Mouse (Mus musculus) neural tube, embryonic 12.5 days (tissue): ENCODE data around the gene Ryr1. TPM values are rescaled to one million over a fixed set of nuclear protein-coding genes. Genes with fewer than 3 reads are reported as not detected.
"Not testable (repeated sequence)": the region's sequence is repeated elsewhere in the genome, so short reads cannot be mapped to it uniquely, and the experiment has no call there.

Source experiments
- ATAC-seq: fragments of 200-750 bp; cut with Nextera tagmentation; 2 replicates; pipeline ENCODE4 v1.8.0; 2017; ENCODE audit warnings: low read depth, mild to moderate bottlenecking, moderate TSS enrichment, moderate library complexity; ENCODE audit not compliant: low FRiP score
- H3K27ac ChIP-seq: fragments of 300-500 bp; sonication (generic); 2 replicates; pipeline ENCODE4 v1.5.1; 2016
- H3K27me3 ChIP-seq: fragments of 300-500 bp; sonication (generic); replicated peaks from 2 replicates; pipeline ENCODE4 v1.6.1; 2016; ENCODE audit warnings: mild to moderate bottlenecking
- H3K36me3 ChIP-seq: fragments of 300-500 bp; sonication (generic); 2 replicates; pipeline ENCODE4 v1.6.1; 2016; ENCODE audit warnings: mild to moderate bottlenecking
- H3K4me1 ChIP-seq: fragments of 300-500 bp; sonication (generic); 2 replicates; pipeline ENCODE4 v1.6.1; 2016
- H3K4me2 ChIP-seq: fragments of 300-500 bp; sonication (generic); replicated peaks from 2 replicates; pipeline ENCODE4 v1.6.1; 2016; ENCODE audit warnings: mild to moderate bottlenecking
- H3K4me3 ChIP-seq: fragments of 300-500 bp; sonication (generic); 2 replicates; pipeline ENCODE4 v1.5.1; 2016
- H3K9ac ChIP-seq: fragments of 300-500 bp; sonication (generic); 2 replicates; pipeline ENCODE4 v1.6.1; 2016; ENCODE audit warnings: mild to moderate bottlenecking
- H3K9me3 ChIP-seq: fragments of 300-500 bp; sonication (generic); 2 replicates; pipeline ENCODE4 v1.6.1; 2016; ENCODE audit warnings: mild to moderate bottlenecking
- WGBS: fragments of 180-500 bp; shearing (Covaris S2); methylation state at CpG from one replicate; pipeline ENCODE4 v1.1.7; 2016; 5-methylcytosine and 5-hydroxymethylcytosine counted together
- polyA plus RNA-seq: library from polyadenylated mRNA; unstranded; fragments of >200 nt; fragmentation: Nextera tagmentation; extraction: Ambion mirVana; gene quantifications from 2 replicates; pipeline ENCODE4 v1.2.1, GENCODE M21; 2016

Gene Ryr1
- polyA plus RNA-seq, 1 experiment from 2014 or later: 5.0 TPM

DNA sequence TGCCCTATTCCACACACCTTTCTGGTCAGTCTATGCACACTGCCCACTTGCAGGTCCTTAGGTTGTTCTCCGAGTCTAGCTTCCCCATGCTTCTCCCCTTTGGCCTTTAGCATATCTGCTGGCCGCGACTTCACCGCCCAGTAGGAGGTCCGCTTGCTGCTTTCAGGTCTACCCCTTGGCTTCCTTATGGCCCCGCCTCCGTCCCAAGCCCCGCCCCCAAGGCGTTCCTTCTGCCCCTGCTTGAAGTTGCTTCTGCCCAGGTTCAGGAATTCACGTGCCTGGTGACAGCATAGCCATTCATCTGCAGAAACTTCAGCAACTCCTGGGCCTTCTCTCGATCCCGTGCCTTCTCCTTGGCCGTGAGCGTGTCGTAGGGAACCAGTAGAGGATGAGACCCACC, 57.2 kb downstream of the Ryr1 start:
- H3K27ac ChIP-seq: no peak overlapping the region
- H3K4me2 ChIP-seq: 0 out of 2 replicates have a peak overlapping the region, but pooled peaks have one; percentile 14
- ATAC-seq: no peak
- no peak overlapping the region for H3K4me3 ChIP-seq
- WGBS: 9% methylated on average over 15 of the region's 15 CpGs
- H3K9me3 ChIP-seq: no peaks in the 10 kb centered on the region
- H3K4me1 ChIP-seq: peaks cover 13% of the 10 kb centered on the region
- no peaks in the 10 kb centered on the region for H3K36me3 ChIP-seq
- H3K9ac ChIP-seq: no peak overlapping the region
- peaks cover 30% of the 10 kb centered on the region for H3K27me3 ChIP-seq

DNA sequence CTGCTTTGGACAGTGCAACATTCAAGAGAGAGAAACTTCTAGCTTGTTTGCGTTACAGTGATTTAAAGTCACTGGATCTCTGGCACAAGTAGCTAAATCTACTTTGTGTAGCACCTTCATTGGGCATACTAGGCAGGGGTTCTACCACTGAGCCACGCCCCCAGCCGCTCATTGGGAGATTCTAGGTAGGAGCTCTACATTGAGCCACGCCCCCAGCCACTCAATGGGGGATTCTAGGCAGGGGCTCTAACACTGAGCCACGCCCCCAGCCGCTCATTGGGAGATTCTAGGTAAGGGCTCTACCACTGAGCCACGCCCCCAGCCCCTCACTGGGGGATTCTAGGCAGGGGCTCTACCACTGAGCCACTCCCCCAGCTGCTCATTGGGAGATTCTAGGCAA, 61.5 kb downstream of the Ryr1 start:
- H3K27me3 ChIP-seq: peaks cover 29% of the 10 kb centered on the region
- not testable (repeated sequence) for H3K4me1 ChIP-seq
- 64% methylated on average over 7 of the region's 7 CpGs for WGBS

DNA sequence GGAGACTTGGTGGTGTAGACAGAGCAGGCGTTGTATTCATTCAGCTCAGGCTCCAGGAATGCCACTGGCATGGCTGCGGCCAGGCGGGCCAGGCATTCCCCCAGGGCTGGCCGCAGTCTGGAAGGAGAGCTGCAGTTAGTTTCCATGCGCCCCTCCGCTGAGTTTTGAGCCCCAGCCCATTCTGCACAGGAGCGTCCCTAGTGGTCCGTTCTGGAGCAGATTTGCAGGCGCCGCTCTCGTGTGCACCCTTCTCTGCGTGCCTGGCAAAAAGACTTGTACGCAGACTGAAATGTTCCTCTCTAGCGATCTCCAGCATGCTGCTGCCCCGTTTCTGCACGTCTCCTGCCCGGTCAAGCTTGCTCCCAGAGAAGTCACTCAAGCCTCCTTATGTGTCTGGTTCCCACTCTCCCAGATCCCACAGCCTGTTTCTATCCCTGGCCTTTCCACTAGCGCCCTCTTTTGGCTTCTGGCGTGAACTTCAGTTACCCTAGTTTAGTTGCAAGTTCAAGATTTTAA, 63.4 kb downstream of the Ryr1 start:
- Histone ChIP-seq H3K4me2 (peak overlapping the region; percentile 30), H3K27ac (no peak overlapping the region), H3K36me3 (no peaks in the 10 kb centered on the region), H3K9me3 (no peaks in the 10 kb centered on the region), H3K9ac (no peak overlapping the region), H3K27me3 (peaks cover 18% of the 10 kb centered on the region), H3K4me1 (no peaks in the 10 kb centered on the region), H3K4me3 (no peak overlapping the region)
- 9% methylated on average over 19 of the region's 19 CpGs for WGBS
- no peak for ATAC-seq

More for the DNA sequence above, 61.5 kb downstream of the Ryr1 start:
- not testable (repeated sequence) for H3K36me3 ChIP-seq, H3K27ac ChIP-seq, H3K4me2 ChIP-seq, H3K9me3 ChIP-seq, H3K9ac ChIP-seq, ATAC-seq, H3K4me3 ChIP-seq

DNA sequence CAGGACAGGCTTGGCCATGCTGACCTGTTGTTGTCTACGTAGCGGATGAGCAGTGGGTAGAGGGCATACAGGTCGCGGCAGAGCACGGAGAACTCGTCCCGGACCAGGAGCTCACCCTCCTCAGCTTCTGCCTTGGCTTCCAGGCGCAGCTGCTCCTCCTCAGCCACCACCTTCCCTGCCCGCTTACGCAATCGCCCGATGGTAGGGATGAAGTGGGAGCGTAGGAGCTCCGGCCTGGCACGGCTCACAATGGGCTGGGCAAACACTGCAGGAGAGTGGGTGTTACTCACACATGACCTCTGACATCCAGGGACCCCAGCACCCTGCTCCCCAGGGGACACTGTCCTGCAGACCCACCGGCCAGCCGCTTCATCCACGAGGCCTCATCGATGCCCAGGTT, 65.5 kb downstream of the Ryr1 start:
- no peak overlapping the region for H3K9ac ChIP-seq
- no peaks in the 10 kb centered on the region for H3K36me3 ChIP-seq
- H3K4me3 ChIP-seq: no peak overlapping the region
- ATAC-seq: no peak
- peaks cover 32% of the 10 kb centered on the region for H3K27me3 ChIP-seq
- WGBS: 84% methylated on average over 19 of the region's 19 CpGs
- H3K4me1 ChIP-seq: no peaks in the 10 kb centered on the region
- no peaks in the 10 kb centered on the region for H3K9me3 ChIP-seq
- H3K4me2 ChIP-seq: no peak overlapping the region
- H3K27ac ChIP-seq: no peak overlapping the region

DNA sequence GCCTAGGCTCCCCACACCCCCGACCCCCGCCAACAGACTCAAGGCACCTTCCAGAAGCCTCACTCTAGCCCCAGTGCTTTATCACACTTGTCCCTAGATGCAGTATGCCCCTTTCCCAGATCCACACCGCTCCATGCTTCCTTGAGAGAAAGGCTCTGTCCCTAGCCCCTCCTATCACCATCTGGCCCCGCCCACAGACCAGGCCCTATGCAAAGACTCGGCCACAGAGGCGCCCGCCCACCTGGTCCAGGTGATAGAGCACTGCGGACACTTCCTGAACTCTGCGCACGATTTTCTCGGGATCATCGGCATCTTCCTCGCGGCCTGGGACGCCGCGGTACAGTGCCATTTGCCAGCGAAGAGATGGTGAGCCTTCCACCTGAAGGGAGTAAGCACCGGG, 72.2 kb downstream of the Ryr1 start:
- peaks cover 51% of the 10 kb centered on the region for H3K27me3 ChIP-seq
- H3K9ac ChIP-seq: no peak overlapping the region
- H3K4me2 ChIP-seq: no peak overlapping the region
- no peak overlapping the region for H3K4me3 ChIP-seq
- WGBS: 8% methylated on average over 19 of the region's 19 CpGs
- no peak overlapping the region for H3K27ac ChIP-seq
- no peaks in the 10 kb centered on the region for H3K9me3 ChIP-seq
- H3K36me3 ChIP-seq: no peaks in the 10 kb centered on the region
- no peak for ATAC-seq
- H3K4me1 ChIP-seq: no peaks in the 10 kb centered on the region

DNA sequence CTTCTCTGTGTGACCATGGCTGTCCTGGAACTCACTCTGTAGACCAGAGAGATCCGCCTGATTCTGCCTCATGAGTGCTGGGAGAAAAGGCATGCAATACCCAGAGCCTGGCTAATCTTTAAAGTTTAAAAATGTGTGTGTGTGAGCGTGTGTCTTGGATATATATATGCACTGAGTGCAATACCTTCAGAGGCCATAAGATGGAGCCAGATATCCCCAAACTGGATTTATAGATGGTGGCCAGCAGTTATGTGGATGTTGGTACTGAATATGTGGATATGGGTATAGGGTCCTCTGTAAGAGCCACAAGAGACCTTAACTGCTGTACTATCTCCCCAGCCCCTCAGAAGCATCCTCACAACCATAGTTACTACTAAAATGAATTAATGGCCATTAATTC, 74.2 kb downstream of the Ryr1 start:
- 45% methylated on average over 2 of the region's 2 CpGs for WGBS

DNA sequence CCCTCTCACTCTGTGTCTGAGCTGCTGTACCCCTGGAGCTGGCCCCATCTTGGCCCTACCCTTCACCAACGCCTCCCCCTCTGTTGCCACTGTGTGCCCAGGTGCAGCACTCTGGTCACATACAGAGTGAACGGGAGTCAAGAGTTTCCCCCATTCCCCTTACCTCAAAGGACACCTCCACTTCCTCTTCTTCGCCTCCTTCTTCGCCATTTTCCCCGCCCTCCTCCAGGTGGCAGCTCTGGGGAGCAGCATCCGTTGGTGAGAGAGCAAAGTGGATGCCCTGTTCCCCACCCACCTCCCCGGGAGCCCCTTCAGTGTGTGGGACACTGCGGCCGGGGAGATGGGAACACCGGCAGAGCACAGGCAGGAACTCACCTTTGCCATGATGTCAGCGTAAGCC, 76.4 kb downstream of the Ryr1 start:
- Histone ChIP-seq H3K36me3 (no peaks in the 10 kb centered on the region), H3K4me3 (no peak overlapping the region), H3K9ac (no peak overlapping the region), H3K9me3 (no peaks in the 10 kb centered on the region), H3K4me2 (no peak overlapping the region), H3K27me3 (peaks cover 19% of the 10 kb centered on the region), H3K4me1 (peaks cover 5% of the 10 kb centered on the region), H3K27ac (no peak overlapping the region)
- no peak for ATAC-seq
- 80% methylated on average over 11 of the region's 11 CpGs for WGBS

More for the DNA sequence above, 74.2 kb downstream of the Ryr1 start:
- Histone ChIP-seq H3K9me3 (no peaks in the 10 kb centered on the region), H3K4me1 (no peaks in the 10 kb centered on the region), H3K4me3 (no peak overlapping the region), H3K27me3 (peaks cover 38% of the 10 kb centered on the region), H3K36me3 (no peaks in the 10 kb centered on the region), H3K9ac (no peak overlapping the region), H3K4me2 (no peak overlapping the region), H3K27ac (no peak overlapping the region)
- ATAC-seq: no peak

DNA sequence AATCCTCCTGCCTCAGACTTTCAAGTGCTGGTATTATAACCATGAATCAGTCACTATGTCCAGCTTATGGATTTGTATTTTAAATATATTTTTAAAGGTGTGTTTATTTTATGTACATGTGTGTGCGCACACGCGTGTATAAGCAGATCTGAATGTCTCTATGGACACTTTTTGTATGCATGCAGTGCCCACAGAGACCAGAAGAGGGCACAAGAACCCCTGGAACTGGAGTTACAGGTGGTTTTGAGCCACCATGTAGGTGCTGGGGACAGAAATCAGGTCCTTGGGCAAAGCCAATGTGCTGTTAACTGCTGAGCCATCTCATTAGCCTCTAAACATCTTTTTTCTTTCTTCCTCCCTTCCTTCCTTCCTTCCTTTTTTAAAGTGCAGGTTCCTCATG, 76.9 kb downstream of the Ryr1 start:
- peaks cover 7% of the 10 kb centered on the region for H3K4me1 ChIP-seq
- 86% methylated on average over 3 of the region's 3 CpGs for WGBS
- H3K4me3 ChIP-seq: no peak overlapping the region
- H3K27ac ChIP-seq: no peak overlapping the region
- no peak overlapping the region for H3K4me2 ChIP-seq
- ATAC-seq: no peak
- no peaks in the 10 kb centered on the region for H3K36me3 ChIP-seq
- H3K27me3 ChIP-seq: peaks cover 13% of the 10 kb centered on the region
- no peaks in the 10 kb centered on the region for H3K9me3 ChIP-seq
- H3K9ac ChIP-seq: no peak overlapping the region

DNA sequence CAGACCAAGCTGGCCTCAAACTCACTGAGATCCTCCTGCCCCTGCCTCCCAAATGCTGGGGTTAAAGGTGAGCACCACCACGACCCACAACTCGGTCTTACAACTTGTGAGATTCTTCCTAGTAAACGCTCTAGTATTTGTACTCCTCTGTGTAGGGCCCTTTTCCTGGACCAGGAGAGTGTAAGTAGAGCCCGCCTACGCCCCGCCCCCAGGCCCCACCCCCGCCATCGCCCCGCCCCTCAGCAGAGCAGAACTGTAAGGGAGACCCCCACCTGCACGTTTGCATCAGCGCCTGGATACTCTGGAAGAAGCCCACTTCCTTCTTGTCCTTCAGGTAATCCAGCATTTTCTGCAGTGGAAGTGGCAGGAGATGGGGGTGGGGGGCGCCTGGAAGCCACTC, 78.4 kb downstream of the Ryr1 start:
- Histone ChIP-seq H3K4me2 (0 out of 2 replicates have a peak overlapping the region, but pooled peaks have one; percentile 16), H3K27me3 (no peaks in the 10 kb centered on the region; the same call in 1 of the 2 replicates), H3K27ac (no peak overlapping the region), H3K9ac (no peak overlapping the region), H3K9me3 (no peaks in the 10 kb centered on the region), H3K4me3 (no peak overlapping the region), H3K36me3 (no peaks in the 10 kb centered on the region), H3K4me1 (peaks cover 7% of the 10 kb centered on the region)
- no peak for ATAC-seq
- 6% methylated on average over 11 of the region's 12 CpGs for WGBS

DNA sequence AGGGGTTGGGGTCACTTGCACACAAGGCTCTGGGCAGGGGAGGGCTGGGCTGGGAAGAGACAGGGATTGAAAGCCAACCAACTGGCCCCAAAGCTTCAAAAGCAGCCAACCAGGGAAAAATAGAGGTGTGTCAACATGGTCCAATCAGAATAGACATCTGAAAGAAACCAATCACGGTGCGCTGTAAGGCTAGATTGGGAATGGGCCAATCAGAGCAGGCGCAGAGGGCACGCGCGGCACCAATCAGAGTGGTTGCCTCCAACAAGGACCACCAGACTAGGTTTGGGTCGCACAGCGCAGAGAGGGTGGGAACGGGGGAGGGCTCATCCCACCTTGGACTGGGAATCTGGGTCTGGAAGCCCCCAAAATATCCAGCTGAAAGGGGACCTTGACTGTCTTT, 80.7 kb downstream of the Ryr1 start:
- WGBS: 56% methylated on average over 9 of the region's 9 CpGs
- no peak for ATAC-seq
- Histone ChIP-seq H3K4me1 (peaks cover 16% of the 10 kb centered on the region), H3K4me3 (no peak overlapping the region), H3K27me3 (no peaks in the 10 kb centered on the region; the same call in 1 of the 2 replicates), H3K9me3 (no peaks in the 10 kb centered on the region), H3K4me2 (peak overlapping the region; percentile 28), H3K9ac (no peak overlapping the region), H3K27ac (no peak overlapping the region), H3K36me3 (no peaks in the 10 kb centered on the region)

DNA sequence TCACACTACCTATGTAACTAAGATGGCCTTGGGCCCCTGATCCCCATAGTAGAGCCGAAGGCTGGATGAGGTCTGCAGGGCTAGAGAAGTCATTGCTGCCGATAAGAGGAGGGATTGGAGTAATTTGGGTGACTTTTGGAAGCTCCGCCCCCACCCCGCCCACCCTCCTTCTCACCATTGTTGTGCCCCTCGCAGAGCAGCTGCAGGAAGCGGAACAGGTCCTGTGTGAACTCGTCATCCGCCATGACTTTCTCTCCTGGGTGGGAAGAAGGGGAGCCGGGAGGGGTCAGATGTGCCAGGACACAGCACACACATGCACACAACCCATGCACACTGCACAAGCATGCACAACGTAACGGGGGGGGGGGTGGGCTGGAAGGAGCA, 81.3 kb downstream of the Ryr1 start:
- no peak for ATAC-seq
- H3K36me3 ChIP-seq: no peaks in the 10 kb centered on the region
- H3K4me2 ChIP-seq: peak overlapping the region; percentile 28
- no peak overlapping the region for H3K9ac ChIP-seq
- WGBS: 36% methylated on average over 11 of the region's 11 CpGs
- no peaks in the 10 kb centered on the region; the same call in 1 of the 2 replicates for H3K27me3 ChIP-seq
- peaks cover 16% of the 10 kb centered on the region for H3K4me1 ChIP-seq
- H3K9me3 ChIP-seq: no peaks in the 10 kb centered on the region
- H3K4me3 ChIP-seq: no peak overlapping the region
- no peak overlapping the region for H3K27ac ChIP-seq

DNA sequence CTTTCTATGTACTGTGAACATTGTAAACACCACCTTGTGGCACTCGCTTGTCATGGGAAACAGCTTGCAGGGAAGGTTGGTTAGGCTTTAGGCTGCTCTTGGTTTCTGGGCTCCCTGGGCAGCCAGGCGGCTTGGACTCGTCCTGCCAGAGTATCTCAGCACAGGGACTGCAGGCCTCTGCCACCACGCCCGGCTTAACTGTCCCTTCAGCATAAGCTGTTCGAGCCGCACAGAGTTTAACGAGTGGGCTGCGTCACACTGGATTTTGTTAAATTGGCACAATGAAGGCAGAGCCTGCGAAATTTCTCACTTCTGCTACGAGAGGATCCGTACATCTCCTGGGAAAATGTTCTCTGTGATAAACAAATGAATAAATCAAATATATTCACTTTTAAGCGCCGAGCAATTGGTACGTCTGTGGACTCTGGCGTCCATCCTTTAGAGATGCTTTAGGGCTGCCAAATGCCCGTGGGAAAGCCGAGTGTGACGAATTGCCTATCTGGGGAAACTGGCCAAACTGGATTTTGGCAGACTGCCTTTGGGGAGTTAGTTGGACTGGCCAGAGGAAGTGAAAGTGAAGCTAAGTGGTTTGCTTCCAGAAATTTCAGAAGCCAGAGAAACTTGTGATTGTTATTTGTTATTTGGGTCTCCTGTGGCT, 81.8 kb downstream of the Ryr1 start:
- no peaks in the 10 kb centered on the region for H3K27me3 ChIP-seq
- H3K9me3 ChIP-seq: no peaks in the 10 kb centered on the region
- no peak overlapping the region; the same call in 1 of the 2 replicates for H3K4me2 ChIP-seq
- no peaks in the 10 kb centered on the region for H3K36me3 ChIP-seq
- WGBS: 74% methylated on average over 19 of the region's 19 CpGs
- no peak for ATAC-seq
- H3K9ac ChIP-seq: no peak overlapping the region
- H3K27ac ChIP-seq: no peak overlapping the region
- H3K4me3 ChIP-seq: no peak overlapping the region
- peaks cover 16% of the 10 kb centered on the region for H3K4me1 ChIP-seq

DNA sequence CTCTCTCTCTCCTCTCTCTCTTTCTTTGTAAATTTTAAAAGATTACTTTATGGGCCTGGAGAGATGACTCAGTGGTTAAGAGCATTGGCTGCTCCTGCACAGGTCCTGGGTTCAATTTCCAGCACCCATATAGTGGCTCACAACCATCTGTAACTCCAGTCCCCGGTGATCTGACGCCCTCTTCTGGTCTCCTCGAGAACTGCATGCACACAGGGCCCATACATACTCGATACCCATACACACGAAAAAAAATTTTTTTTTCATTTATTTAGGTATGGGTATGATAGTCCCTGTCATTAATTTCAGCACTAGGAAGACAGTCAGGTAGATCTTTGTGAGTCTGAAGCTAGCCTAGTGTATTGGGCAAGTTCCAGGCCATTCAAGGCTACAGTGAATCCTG, 83.8 kb downstream of the Ryr1 start:
- no peak overlapping the region for H3K9ac ChIP-seq
- no peaks in the 10 kb centered on the region for H3K27me3 ChIP-seq
- H3K27ac ChIP-seq: no peak overlapping the region
- H3K36me3 ChIP-seq: no peaks in the 10 kb centered on the region
- 81% methylated on average over 5 of the region's 5 CpGs for WGBS
- peaks cover 16% of the 10 kb centered on the region for H3K4me1 ChIP-seq
- H3K4me3 ChIP-seq: no peak overlapping the region
- no peak overlapping the region for H3K4me2 ChIP-seq
- no peaks in the 10 kb centered on the region for H3K9me3 ChIP-seq
- ATAC-seq: no peak
